Mouse (Mus musculus) liver, adult 2 months (tissue): Measurements from ENCODE around the gene Birc2. TPM values are rescaled to one million over a fixed set of nuclear protein-coding genes. Genes with fewer than 3 reads are reported as not detected.

Experiments used
- DNase-seq: peaks from one replicate; pipeline ENCODE4 v3.0.0-alpha.2; 2011; ENCODE audit warnings: low read depth, low spot score; ENCODE audit errors: extremely low read depth
- H3K27ac ChIP-seq: fragments of 200-500 bp; replicated peaks from 2 replicates; pipeline ENCODE4 v1.5.1; 2012; ENCODE audit warnings: low read depth, mild to moderate bottlenecking, control low read depth, inconsistent platforms, low read length; ENCODE audit not compliant: insufficient read depth
- H3K27me3 ChIP-seq: fragments of 200-500 bp; 2 replicates; pipeline ENCODE4 v1.6.1; 2012; ENCODE audit warnings: mild to moderate bottlenecking, moderate library complexity, low read length, inconsistent platforms; ENCODE audit not compliant: control insufficient read depth, insufficient read depth
- H3K36me3 ChIP-seq: fragments of 200-500 bp; 2 replicates; pipeline ENCODE4 v1.6.1; 2012; ENCODE audit warnings: low read length, inconsistent platforms; ENCODE audit not compliant: control insufficient read depth, insufficient read depth
- H3K4me1 ChIP-seq: fragments of 200-500 bp; 2 replicates; pipeline ENCODE4 v1.6.1; 2011; ENCODE audit warnings: low read length; ENCODE audit not compliant: control insufficient read depth, insufficient read depth
- H3K4me3 ChIP-seq: fragments of 200-500 bp; 2 replicates; pipeline ENCODE4 v1.5.1; 2011; ENCODE audit warnings: low read depth, mild to moderate bottlenecking, control low read depth, low read length, moderate library complexity; ENCODE audit not compliant: insufficient read depth
- H3K79me2 ChIP-seq: fragments of 200-500 bp; 2 replicates; pipeline ENCODE4 v1.6.1; 2012; ENCODE audit warnings: inconsistent platforms, mild to moderate bottlenecking, low read length, moderate library complexity; ENCODE audit not compliant: control insufficient read depth, insufficient read depth
- H3K9ac ChIP-seq: fragments of 200-500 bp; 2 replicates; pipeline ENCODE4 v1.6.1; 2012; ENCODE audit warnings: low read depth, mild to moderate bottlenecking, control low read depth, inconsistent platforms, low read length
- CTCF ChIP-seq: fragments of 200-500 bp; IDR thresholded peaks from 2 replicates; pipeline ENCODE4 v1.5.1; 2011; ENCODE audit warnings: low read depth, low read length, control low read depth
- POLR2A ChIP-seq: fragments of 200-500 bp; IDR thresholded peaks from 2 replicates; pipeline ENCODE4 v1.6.1; 2011; ENCODE audit warnings: low read length, control low read depth; ENCODE audit not compliant: insufficient read depth; ENCODE audit errors: extremely low read depth
- WGBS: fragments of 180-500 bp; shearing (Covaris S2); methylation state at CpG from one replicate; pipeline ENCODE4 v1.1.7; 2018; 5-methylcytosine and 5-hydroxymethylcytosine counted together
- polyA plus RNA-seq: library from polyadenylated mRNA; depleted of rRNA; stranded (reverse); fragments of >200 nt; gene quantifications from 2 replicates; pipeline ENCODE4 v1.2.3, GENCODE M21; 2012
- total RNA-seq: library from RNA; depleted of rRNA; stranded (reverse); fragments of >200 nt; gene quantifications from 2 replicates; pipeline ENCODE4 v1.2.3, GENCODE M21; 2014

Birc2 gene
- total and polyA plus RNA-seq, 2 experiments, result 10.8 to 28.8 TPM

GRCm38 (mm10) chr9:7805101-7805506, 31.8 kb downstream of the Birc2 start:
- no peak for DNase-seq
- Histone ChIP-seq H3K4me1 (no peaks in the 10 kb centered on the region), H3K9ac (no peak overlapping the region), H3K4me3 (no peak overlapping the region), H3K27me3 (no peaks in the 10 kb centered on the region), H3K27ac (no peak overlapping the region), H3K36me3 (no peaks in the 10 kb centered on the region), H3K79me2 (no peaks in the 10 kb centered on the region)
- TF ChIP-seq CTCF (no peak), POLR2A (no peak)
- 67% methylated on average over 5 of the region's 5 CpGs for WGBS

GRCm38 (mm10) chr9:7798555-7798954, 38.3 kb downstream of the Birc2 start:
- no peak for DNase-seq
- H3K36me3 ChIP-seq, result peaks cover 6% of the 10 kb centered on the region
- no peak overlapping the region for H3K9ac ChIP-seq
- no peaks in the 10 kb centered on the region for H3K79me2 ChIP-seq
- H3K4me3 ChIP-seq, result no peak overlapping the region
- no peak for TF ChIP-seq CTCF
- no peak for TF ChIP-seq POLR2A
- H3K27ac ChIP-seq, result no peak overlapping the region
- WGBS, result 71% methylated on average over 3 of the region's 3 CpGs
- H3K27me3 ChIP-seq, result no peaks in the 10 kb centered on the region
- no peaks in the 10 kb centered on the region for H3K4me1 ChIP-seq

- TF ChIP-seq CTCF (no peak), POLR2A (no peak)
- DNase-seq, result no peak
- Histone ChIP-seq H3K9ac (no peak overlapping the region), H3K4me3 (no peak overlapping the region), H3K36me3 (peaks cover 13% of the 10 kb centered on the region), H3K79me2 (no peaks in the 10 kb centered on the region), H3K4me1 (no peaks in the 10 kb centered on the region), H3K27me3 (no peaks in the 10 kb centered on the region), H3K27ac (no peak overlapping the region)
- 90% methylated on average over 2 of the region's 2 CpGs for WGBS
Observed at GRCm38 (mm10) chr9:7797542-7797941, 39.3 kb downstream of the Birc2 start.

- no peak overlapping the region for H3K9ac ChIP-seq
- 84% methylated on average over 6 of the region's 6 CpGs for WGBS
- H3K27ac ChIP-seq, result no peak overlapping the region
- H3K36me3 ChIP-seq, result peaks cover 23% of the 10 kb centered on the region
- no peak for TF ChIP-seq CTCF
- no peaks in the 10 kb centered on the region for H3K27me3 ChIP-seq
- no peak overlapping the region for H3K4me3 ChIP-seq
- no peaks in the 10 kb centered on the region for H3K4me1 ChIP-seq
- no peaks in the 10 kb centered on the region for H3K79me2 ChIP-seq
- DNase-seq, result no peak
Observed at GRCm38 (mm10) chr9:7796129-7796864, 40.6 kb downstream of the Birc2 start.

- Histone ChIP-seq H3K4me3 (no peak overlapping the region), H3K36me3 (peaks cover 28% of the 10 kb centered on the region), H3K79me2 (no peaks in the 10 kb centered on the region), H3K4me1 (no peaks in the 10 kb centered on the region), H3K27me3 (no peaks in the 10 kb centered on the region), H3K27ac (no peak overlapping the region), H3K9ac (no peak overlapping the region)
- DNase-seq, result no peak
- TF ChIP-seq POLR2A (no peak), CTCF (no peak)
Observed at GRCm38 (mm10) chr9:7795581-7795980, 41.3 kb downstream of the Birc2 start.

GRCm38 (mm10) chr9:7793561-7793960, 43.3 kb downstream of the Birc2 start:
- H3K27ac ChIP-seq, result no peak overlapping the region
- TF ChIP-seq POLR2A, result no peak
- TF ChIP-seq CTCF, result no peak
- 96% methylated on average over 2 of the region's 2 CpGs for WGBS
- no peak for DNase-seq
- H3K4me3 ChIP-seq, result no peak overlapping the region
- no peaks in the 10 kb centered on the region for H3K4me1 ChIP-seq
- H3K9ac ChIP-seq, result no peak overlapping the region
- peaks cover 30% of the 10 kb centered on the region for H3K36me3 ChIP-seq
- H3K27me3 ChIP-seq, result no peaks in the 10 kb centered on the region
- no peaks in the 10 kb centered on the region for H3K79me2 ChIP-seq
